Mouse (Mus musculus) hindlimb bud, embryonic 11.5 days (tissue): ENCODE measurements at regions not wholly inside any gene's neighbourhood (a gene's known extent, or its start where the extent isn't known, plus 50 kb on each side); places are given as distances from the start of the nearest gene placed in this dataset.

Source experiments
- DNase-seq: peaks from one replicate; pipeline ENCODE4 v3.0.0-alpha.2; 2012; ENCODE audit warnings: low read depth, low spot score; ENCODE audit errors: extremely low spot score

- DNase-seq, result no peak
These were observed 587.9 kb downstream of the Tmem182 start for GRCm38 (mm10) chr1:41393287-41393686.

GRCm38 (mm10) chr1:41395081-41395480 is 589.7 kb downstream of the Tmem182 start:
- no peak for DNase-seq

GRCm38 (mm10) chr1:41410533-41410932 is 605.1 kb downstream of the Tmem182 start:
- DNase-seq, result no peak

GRCm38 (mm10) chr1:41411641-41412040 is 606.2 kb downstream of the Tmem182 start:
- DNase-seq, result no peak

GRCm38 (mm10) chr1:41412078-41412477 is 606.7 kb downstream of the Tmem182 start:
- DNase-seq, result no peak

- no peak for DNase-seq
These were observed 615.3 kb downstream of the Tmem182 start for GRCm38 (mm10) chr1:41420489-41421327.

- no peak for DNase-seq
These were observed 622.5 kb downstream of the Tmem182 start for GRCm38 (mm10) chr1:41427853-41428252.

GRCm38 (mm10) chr1:41431127-41431690 is 625.8 kb downstream of the Tmem182 start:
- no peak for DNase-seq

GRCm38 (mm10) chr1:41435379-41435778 is 630.0 kb downstream of the Tmem182 start:
- no peak for DNase-seq

GRCm38 (mm10) chr1:41449972-41450371 is 644.6 kb downstream of the Tmem182 start:
- DNase-seq, result no peak
